Mouse (Mus musculus): ENCODE results near the gene Hebp1. TPM values are rescaled to one million over a fixed set of nuclear protein-coding genes. Genes with fewer than 3 reads are reported as not detected.

Gene Hebp1
- total RNA-seq (2023; ENCODE audit: inconsistent age), result 13.9 to 23.4 TPM (median 20.3 TPM) in 4 replicates

GRCm38 (mm10) chr6:135197921-135198532 lies at the start of gene Hebp1, which contains the start of gene Fam234b:
Gene Hebp1 (minus strand): TSS chr6:135198022.
Gene Fam234b (plus strand): TSS chr6:135197977.

GRCm38 (mm10) chr6:135118183-135118582 lies 79.6 kb downstream of the Hebp1 start, which contains the start of gene Gprc5d:
Gene Gprc5d (minus strand): TSS chr6:135118283.

Other genes starting within 250 kb of the Hebp1 start
- gene Apold1, start 216.3 kb downstream of the Hebp1 start, total RNA-seq (2023; ENCODE audit: inconsistent age), result 0.18 to 0.74 TPM (median 0.43 TPM) in 4 replicates
- gene Ddx47, start 186.4 kb downstream of the Hebp1 start, total RNA-seq (2023; ENCODE audit: inconsistent age), result 139 to 145 TPM (median 142 TPM) in 4 replicates
- 0.87 to 1.5 TPM (median 1.5 TPM) in 4 replicates for gene Gprc5a, start 132.4 kb downstream of the Hebp1 start, total RNA-seq (2023; ENCODE audit: inconsistent age)
- gene Gprc5d, start 79.7 kb downstream of the Hebp1 start, total RNA-seq (2023; ENCODE audit: inconsistent age), result 0.39 TPM in 1 of 4 replicates, not detected in the others
- 11.2 to 19.2 TPM (median 13.8 TPM) in 4 replicates for gene Fam234b, start within 50 bp of the Hebp1 start, total RNA-seq (2023; ENCODE audit: inconsistent age)
- not detected in 4 replicates for gene Gsg1, start 56.3 kb upstream of the Hebp1 start, total RNA-seq (2023; ENCODE audit: inconsistent age)
- gene Pbp2, start 112.4 kb upstream of the Hebp1 start, total RNA-seq (2023; ENCODE audit: inconsistent age), result not detected in 4 replicates
- gene Emp1, start 164.5 kb upstream of the Hebp1 start, total RNA-seq (2023; ENCODE audit: inconsistent age), result 0.64 to 1.2 TPM (median 0.92 TPM) in 4 replicates